Mouse (Mus musculus): ENCODE data around the gene Gm2016. TPM values are rescaled to one million over a fixed set of nuclear protein-coding genes. Genes with fewer than 3 reads are reported as not detected.
"Not testable (repeated sequence)": the region's sequence is repeated elsewhere in the genome, so short reads cannot be mapped to it uniquely, and the experiment has no call there.

The Gm2016 gene
- not detected in 2 replicates for polyA plus RNA-seq (2012; ENCODE audit: insufficient read depth, insufficient read length, missing spikeins)

DNA sequence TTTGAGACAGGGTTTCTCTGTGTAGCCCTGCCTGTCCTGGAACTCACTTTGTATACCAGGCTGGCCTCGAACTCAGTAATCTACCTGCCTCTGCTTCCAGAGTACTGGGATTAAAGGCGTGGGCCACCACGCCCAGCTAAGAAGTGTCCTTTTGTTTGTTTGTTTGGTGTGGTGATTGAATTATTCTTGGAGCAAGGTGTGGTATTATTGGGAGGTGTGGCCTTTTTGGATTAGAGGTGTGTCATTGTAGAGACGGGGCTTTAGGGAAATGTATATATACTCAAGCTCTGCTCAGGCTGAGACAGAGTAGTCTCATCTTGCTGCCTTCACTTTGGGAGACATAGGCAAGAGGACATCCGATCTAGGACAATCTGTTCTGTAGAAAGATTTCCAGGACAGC is at the start of gene Gm2016:
Gene Gm2016, plus strand, starts transcription at position 301 of the 400 bp plus-strand sequence.
- not testable (repeated sequence) for H3K27ac ChIP-seq (ENCODE audit: insufficient read depth, low read depth, low read length); H3K4me1 ChIP-seq (ENCODE audit: control insufficient read depth, insufficient read depth, low read length); H3K4me3 ChIP-seq (ENCODE audit: insufficient read depth, low read length)

- H3K4me1 ChIP-seq (ENCODE audit: control insufficient read depth, insufficient read depth, low read length); H3K27ac ChIP-seq (ENCODE audit: insufficient read depth, low read depth, low read length); H3K4me3 ChIP-seq (ENCODE audit: insufficient read depth, low read length): not testable (repeated sequence)
These were observed 31.6 kb upstream of the Gm2016 start, which contains the start of gene Gm2001 for GRCm38 (mm10) chr12:87842239-87842638. Gene Gm2001, minus strand, starts transcription at chr12:87842339.

GRCm38 (mm10) chr12:87850657-87851056 is 23.2 kb upstream of the Gm2016 start:
- not testable (repeated sequence) for H3K4me1 ChIP-seq (ENCODE audit: control insufficient read depth, insufficient read depth, low read length); H3K4me3 ChIP-seq (ENCODE audit: insufficient read depth, low read length); H3K27ac ChIP-seq (ENCODE audit: insufficient read depth, low read depth, low read length)

- H3K27ac ChIP-seq (ENCODE audit: insufficient read depth, low read depth, low read length); H3K4me3 ChIP-seq (ENCODE audit: insufficient read depth, low read length); H3K4me1 ChIP-seq (ENCODE audit: control insufficient read depth, insufficient read depth, low read length): not testable (repeated sequence)
These were observed 17.8 kb upstream of the Gm2016 start for GRCm38 (mm10) chr12:87856067-87856466.

DNA sequence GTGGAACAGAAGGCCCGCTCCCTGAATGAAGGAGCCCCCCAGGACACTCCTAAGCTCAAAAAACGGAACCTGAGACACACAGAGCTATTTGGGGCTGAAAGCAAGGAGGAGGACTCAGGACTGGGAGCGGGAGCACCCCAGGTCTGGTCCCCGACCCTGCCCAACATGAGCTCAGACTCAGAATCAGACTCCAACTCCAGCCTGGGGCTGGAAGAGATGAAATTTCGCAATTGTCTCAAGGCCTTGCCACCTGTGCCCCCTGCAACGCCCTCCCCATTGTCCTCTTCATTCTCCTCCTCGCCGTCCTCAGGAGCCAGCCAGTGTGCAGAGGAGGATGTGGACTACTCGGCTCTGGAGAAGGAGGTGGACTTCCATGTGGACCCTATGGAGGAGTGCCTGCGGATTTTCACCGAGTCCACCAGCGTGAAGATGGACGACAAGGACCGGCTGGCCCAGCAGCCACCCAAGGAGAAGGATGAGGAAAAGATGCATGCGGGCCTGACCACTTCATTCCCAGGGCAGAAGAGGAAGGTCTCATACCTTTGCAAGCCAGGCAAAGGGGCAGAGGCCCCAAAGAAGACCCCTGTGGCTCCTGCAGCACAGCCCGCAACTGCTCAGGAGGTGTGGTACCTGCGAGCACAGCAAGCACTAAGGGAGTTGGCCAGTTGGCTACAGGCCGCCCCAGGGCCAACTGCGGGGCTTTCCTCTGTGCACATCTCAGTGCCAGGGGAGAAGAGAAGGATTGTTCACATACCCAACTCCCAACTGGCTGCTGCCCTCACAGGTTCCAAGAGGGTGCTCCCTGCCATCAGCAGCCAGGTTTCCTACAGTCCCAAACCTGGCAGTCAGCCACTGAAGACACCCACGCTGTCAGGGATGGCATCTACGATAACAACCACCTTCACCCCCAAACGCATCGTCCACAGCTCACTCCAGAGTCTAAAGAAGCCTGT is 11.9 kb upstream of the Gm2016 start:
- H3K27ac ChIP-seq (ENCODE audit: insufficient read depth, low read depth, low read length); H3K4me3 ChIP-seq (ENCODE audit: insufficient read depth, low read length); H3K4me1 ChIP-seq (ENCODE audit: control insufficient read depth, insufficient read depth, low read length): not testable (repeated sequence)

DNA sequence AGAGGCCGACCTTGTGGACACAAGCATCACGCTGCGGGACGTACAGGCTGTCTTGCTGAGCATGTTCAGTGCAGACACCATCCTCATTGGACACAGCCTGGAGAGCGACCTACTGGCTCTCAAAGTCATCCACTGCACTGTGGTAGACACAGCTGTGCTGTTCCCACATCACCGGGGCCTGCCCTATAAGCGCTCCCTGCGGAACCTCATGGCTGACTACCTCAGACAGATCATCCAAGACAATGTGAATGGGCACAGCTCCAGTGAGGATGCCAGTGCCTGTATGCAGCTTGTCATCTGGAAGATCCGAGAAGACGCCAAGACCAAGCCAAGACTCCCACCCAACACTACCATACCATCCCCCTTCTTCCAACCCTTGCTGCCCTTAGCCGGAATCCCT is 10.2 kb upstream of the Gm2016 start:
- not testable (repeated sequence) for H3K4me3 ChIP-seq (ENCODE audit: insufficient read depth, low read length); H3K4me1 ChIP-seq (ENCODE audit: control insufficient read depth, insufficient read depth, low read length); H3K27ac ChIP-seq (ENCODE audit: insufficient read depth, low read depth, low read length)

GRCm38 (mm10) chr12:87864048-87864447 is 9.8 kb upstream of the Gm2016 start:
- not testable (repeated sequence) for H3K27ac ChIP-seq (ENCODE audit: insufficient read depth, low read depth, low read length); H3K4me3 ChIP-seq (ENCODE audit: insufficient read depth, low read length); H3K4me1 ChIP-seq (ENCODE audit: control insufficient read depth, insufficient read depth, low read length)

- not testable (repeated sequence) for H3K27ac ChIP-seq (ENCODE audit: insufficient read depth, low read depth, low read length); H3K4me3 ChIP-seq (ENCODE audit: insufficient read depth, low read length); H3K4me1 ChIP-seq (ENCODE audit: control insufficient read depth, insufficient read depth, low read length)
These were observed 21.2 kb downstream of the Gm2016 start, which contains the start of gene Gm2022 for GRCm38 (mm10) chr12:87895070-87895469. Gene Gm2022, plus strand, starts transcription at chr12:87895370.

DNA sequence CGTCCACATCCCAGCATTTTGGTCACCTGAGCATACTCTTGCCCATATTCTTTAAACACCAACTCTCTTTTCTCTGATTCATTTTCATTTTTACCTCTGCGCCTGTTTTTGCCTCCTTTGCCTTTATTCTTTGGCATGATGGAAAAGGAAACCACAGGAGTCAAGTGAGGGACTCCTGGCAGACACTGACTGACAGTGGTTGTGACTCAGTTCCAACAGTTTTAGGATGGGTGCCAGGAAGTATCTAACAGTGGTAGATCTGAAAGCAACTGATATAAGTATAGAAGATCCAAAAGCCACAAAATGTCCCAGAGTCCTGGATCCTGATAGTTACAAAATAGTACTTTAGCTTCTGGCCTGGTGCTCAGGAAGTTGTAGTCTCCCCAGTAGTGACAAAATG is 45.8 kb downstream of the Gm2016 start, which contains the start of gene Gm2035:
Gene Gm2035, minus strand, starts transcription at position 137 of the 400 bp plus-strand sequence.
- H3K27ac ChIP-seq (ENCODE audit: insufficient read depth, low read depth, low read length); H3K4me3 ChIP-seq (ENCODE audit: insufficient read depth, low read length); H3K4me1 ChIP-seq (ENCODE audit: control insufficient read depth, insufficient read depth, low read length): not testable (repeated sequence)

Other genes starting within 250 kb of the Gm2016 start
- gene Gm16381, start 229.5 kb upstream of the Gm2016 start, polyA plus RNA-seq (2012; ENCODE audit: insufficient read depth, insufficient read length, missing spikeins) = not detected in 2 replicates
- gene Gm21319, start 98.3 kb upstream of the Gm2016 start, polyA plus RNA-seq (2012; ENCODE audit: insufficient read depth, insufficient read length, missing spikeins) = not detected in 2 replicates
- not detected in 2 replicates for gene Gm21936, start 78.6 kb upstream of the Gm2016 start, polyA plus RNA-seq (2012; ENCODE audit: insufficient read depth, insufficient read length, missing spikeins)
- not detected in 2 replicates for gene BB287469, start 57.5 kb upstream of the Gm2016 start, polyA plus RNA-seq (2012; ENCODE audit: insufficient read depth, insufficient read length, missing spikeins)
- gene Gm2001, start 31.7 kb upstream of the Gm2016 start, polyA plus RNA-seq (2012; ENCODE audit: insufficient read depth, insufficient read length, missing spikeins) = not detected in 2 replicates
- gene Gm2022, start 21.3 kb downstream of the Gm2016 start, polyA plus RNA-seq (2012; ENCODE audit: insufficient read depth, insufficient read length, missing spikeins) = not detected in 2 replicates
- not detected in 2 replicates for gene Gm2035, start 45.8 kb downstream of the Gm2016 start, polyA plus RNA-seq (2012; ENCODE audit: insufficient read depth, insufficient read length, missing spikeins)
- not detected in 2 replicates for gene Gm2042, start 80.0 kb downstream of the Gm2016 start, polyA plus RNA-seq (2012; ENCODE audit: insufficient read depth, insufficient read length, missing spikeins)
- not detected in 2 replicates for gene Gm2075, start 137.8 kb downstream of the Gm2016 start, polyA plus RNA-seq (2012; ENCODE audit: insufficient read depth, insufficient read length, missing spikeins)
- gene Gm6803, start 144.7 kb downstream of the Gm2016 start, polyA plus RNA-seq (2012; ENCODE audit: insufficient read depth, insufficient read length, missing spikeins) = not detected in 2 replicates
- not detected in 2 replicates for gene Gm2056, start 152.9 kb downstream of the Gm2016 start, polyA plus RNA-seq (2012; ENCODE audit: insufficient read depth, insufficient read length, missing spikeins)
- not detected in 2 replicates for gene Gm16368, start 209.6 kb downstream of the Gm2016 start, polyA plus RNA-seq (2012; ENCODE audit: insufficient read depth, insufficient read length, missing spikeins)